Mouse (Mus musculus): ENCODE data around the gene Lef1.

The Lef1 gene

DNA sequence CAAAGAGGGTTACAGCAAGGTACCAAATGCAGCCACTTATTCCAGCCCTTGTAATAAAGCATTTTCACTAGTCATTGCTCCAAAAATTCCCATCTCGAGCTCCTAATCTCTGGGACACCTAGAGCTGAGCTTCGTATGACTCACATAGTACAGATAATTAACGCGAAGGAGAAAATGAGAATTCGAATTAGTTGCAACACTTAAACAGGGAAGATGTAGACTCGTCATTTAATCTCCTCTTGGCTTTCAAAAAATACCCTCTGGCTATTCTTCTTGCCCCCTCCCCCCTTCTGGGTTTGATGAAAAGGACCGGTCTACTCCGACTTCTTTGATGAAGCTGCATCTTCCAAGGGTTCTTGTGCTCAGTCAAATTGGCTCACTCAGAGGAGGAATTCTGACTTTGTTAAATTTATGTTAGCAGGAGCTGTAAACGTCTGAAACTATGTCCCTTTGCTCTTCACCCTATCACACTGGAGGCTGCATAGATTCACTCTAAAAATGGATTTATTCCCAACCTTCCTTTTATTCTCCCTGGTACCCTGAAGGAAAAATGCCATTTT lies 2.1 kb upstream of the Lef1 start:
- no peak for DNase-seq (ENCODE audit: low read depth)

DNA sequence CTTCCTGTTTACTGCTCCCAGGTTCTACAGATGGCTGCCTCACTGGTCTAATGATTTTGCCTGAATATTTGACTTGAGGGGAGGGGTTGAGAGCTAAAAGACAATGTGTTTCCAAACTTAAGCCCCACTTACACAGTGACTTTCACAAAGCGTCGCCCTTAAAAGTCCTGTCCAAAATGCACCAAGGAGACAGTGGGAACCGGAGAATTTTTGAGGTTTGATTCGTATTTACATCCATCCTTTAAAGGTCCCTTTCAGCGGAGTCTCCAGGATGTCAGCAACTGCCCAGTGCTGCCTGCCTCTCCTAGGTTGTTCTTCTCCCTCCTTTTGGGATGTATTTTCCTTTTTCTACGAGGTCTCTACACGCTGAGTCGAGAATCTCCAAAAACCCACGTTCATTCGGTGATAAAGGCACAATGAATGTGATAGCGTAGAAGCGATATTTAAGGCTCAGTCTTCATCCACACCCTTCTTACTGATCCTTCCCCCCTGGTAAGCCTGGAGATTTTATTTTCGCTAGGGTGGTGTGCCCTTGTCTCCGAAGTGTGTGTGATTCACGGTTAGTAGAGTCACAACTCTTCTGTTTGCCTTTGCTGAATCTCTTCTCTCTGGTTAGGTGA lies 1.1 kb upstream of the Lef1 start:
- DNase-seq (ENCODE audit: low read depth), result no peak

DNA sequence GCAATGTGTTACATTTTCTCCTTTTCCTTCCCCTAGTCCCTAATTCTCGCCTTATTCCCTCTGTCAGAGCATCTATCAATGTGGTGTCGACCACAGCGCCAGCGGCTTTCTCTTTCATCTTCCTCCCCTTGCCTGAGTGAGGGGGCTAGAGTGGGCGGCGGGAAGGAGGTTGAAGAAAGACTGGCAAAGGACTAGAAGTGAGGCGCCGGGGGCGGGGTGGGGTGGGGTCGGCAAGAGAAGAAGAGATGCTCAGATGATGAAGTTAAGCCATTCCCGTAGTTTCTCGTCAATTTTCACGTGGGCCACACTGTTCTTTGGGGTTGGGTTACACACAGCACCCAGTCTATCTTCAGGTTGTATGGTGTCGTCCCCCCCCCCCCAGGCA lies 593 bp upstream of the Lef1 start:
- no peak for DNase-seq (ENCODE audit: low read depth)

DNA sequence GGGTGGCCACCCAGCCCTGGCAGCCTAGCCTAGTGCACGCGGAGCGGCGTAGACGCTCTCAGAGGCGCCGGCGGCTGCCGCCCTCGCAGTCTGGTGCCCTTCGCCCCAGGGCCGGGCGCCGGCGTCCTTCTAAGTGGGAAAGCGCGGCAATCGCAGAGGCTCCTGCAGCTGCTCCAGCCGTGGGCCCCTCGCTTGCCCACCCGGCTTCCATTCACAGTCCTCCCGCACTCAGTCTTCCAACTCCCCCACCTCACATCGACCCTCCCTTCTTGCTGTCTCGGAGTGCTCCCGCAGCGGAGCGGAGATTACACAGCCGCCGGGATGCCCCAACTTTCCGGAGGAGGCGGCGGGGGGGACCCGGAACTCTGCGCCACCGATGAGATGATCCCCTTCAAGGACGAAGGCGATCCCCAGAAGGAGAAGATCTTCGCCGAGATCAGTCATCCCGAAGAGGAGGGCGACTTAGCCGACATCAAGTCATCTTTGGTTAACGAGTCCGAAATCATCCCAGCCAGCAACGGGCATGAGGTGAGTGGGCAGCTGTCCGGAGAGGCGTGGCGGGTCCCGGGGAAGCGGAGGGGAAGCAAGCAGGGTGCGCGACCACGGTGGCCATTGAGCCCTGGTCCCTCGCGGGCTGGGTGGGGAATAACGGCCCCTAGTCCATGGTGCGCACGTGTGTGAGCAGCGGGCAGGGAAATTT lies 1.0 kb downstream of the Lef1 start:
- DNase-seq (ENCODE audit: low read depth), result no peak

GRCm38 (mm10) chr3:131111851-131112572 lies 1.7 kb downstream of the Lef1 start:
- no peak for DNase-seq (ENCODE audit: low read depth)

GRCm38 (mm10) chr3:131112573-131112955 lies 2.3 kb downstream of the Lef1 start:
- DNase-seq (ENCODE audit: low read depth), result no peak

GRCm38 (mm10) chr3:131113029-131113428 lies 2.8 kb downstream of the Lef1 start:
- no peak for DNase-seq (ENCODE audit: low read depth)

- no peak for DNase-seq (ENCODE audit: low read depth)
Observed at GRCm38 (mm10) chr3:131116116-131116515, 5.8 kb downstream of the Lef1 start.

- DNase-seq (ENCODE audit: low read depth), result no peak
Observed at GRCm38 (mm10) chr3:131117352-131117751, 7.1 kb downstream of the Lef1 start.

- DNase-seq (ENCODE audit: low read depth), result no peak
Observed at GRCm38 (mm10) chr3:131117883-131118282, 7.6 kb downstream of the Lef1 start.

GRCm38 (mm10) chr3:131119435-131119834 lies 9.2 kb downstream of the Lef1 start:
- DNase-seq (ENCODE audit: low read depth), result no peak

DNA sequence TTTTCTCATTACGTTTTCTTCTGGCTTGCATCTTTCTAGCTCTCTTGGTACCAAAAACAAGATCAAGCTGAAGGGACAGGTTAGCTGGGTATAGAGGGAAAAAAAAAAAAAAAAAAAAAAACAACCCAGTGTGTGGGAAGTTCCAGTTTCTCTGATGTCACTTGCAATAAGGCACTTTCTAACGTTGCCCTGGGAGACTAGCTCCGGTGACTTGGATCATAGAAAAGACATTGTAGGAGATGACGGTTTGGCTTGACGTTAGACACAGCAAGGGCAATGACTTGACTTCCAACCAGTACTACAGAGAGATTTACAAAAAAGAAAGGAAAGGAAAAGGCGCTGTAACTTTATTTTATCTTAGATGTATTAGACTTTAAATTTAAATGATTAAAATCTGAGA lies 13.2 kb downstream of the Lef1 start:
- DNase-seq (ENCODE audit: low read depth), result no peak

GRCm38 (mm10) chr3:131125873-131126272 lies 15.6 kb downstream of the Lef1 start:
- no peak for DNase-seq (ENCODE audit: low read depth)

GRCm38 (mm10) chr3:131126438-131126837 lies 16.2 kb downstream of the Lef1 start:
- DNase-seq (ENCODE audit: low read depth), result no peak

- DNase-seq (ENCODE audit: low read depth), result no peak
Observed at GRCm38 (mm10) chr3:131134003-131134402, 23.7 kb downstream of the Lef1 start.

DNA sequence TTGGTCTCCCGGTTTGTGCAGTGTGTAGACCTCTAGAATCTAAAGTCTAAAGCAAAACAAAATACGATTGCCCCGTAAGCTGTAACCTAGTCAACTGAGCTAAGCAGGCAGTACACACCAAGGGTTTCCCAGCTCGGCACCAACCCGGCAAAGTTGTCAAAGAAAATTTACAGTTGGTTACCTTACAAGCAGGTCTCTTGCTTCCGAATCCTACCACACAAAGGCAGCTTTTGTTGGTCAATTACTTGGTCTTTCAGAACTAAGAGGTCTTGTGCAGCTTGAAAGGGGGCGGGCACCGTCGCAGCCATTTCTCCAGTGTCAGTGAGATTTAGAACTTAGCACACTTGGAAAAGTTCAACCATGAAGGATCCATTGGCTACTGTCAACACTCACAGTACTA lies 25.2 kb downstream of the Lef1 start:
- no peak for DNase-seq (ENCODE audit: low read depth)

- no peak for DNase-seq (ENCODE audit: low read depth)
Observed at GRCm38 (mm10) chr3:131136455-131136854, 26.2 kb downstream of the Lef1 start.

GRCm38 (mm10) chr3:131137119-131137781 lies 27.0 kb downstream of the Lef1 start:
- no peak for DNase-seq (ENCODE audit: low read depth)

- DNase-seq (ENCODE audit: low read depth), result no peak
Observed at GRCm38 (mm10) chr3:131138224-131138623, 28.0 kb downstream of the Lef1 start.

DNA sequence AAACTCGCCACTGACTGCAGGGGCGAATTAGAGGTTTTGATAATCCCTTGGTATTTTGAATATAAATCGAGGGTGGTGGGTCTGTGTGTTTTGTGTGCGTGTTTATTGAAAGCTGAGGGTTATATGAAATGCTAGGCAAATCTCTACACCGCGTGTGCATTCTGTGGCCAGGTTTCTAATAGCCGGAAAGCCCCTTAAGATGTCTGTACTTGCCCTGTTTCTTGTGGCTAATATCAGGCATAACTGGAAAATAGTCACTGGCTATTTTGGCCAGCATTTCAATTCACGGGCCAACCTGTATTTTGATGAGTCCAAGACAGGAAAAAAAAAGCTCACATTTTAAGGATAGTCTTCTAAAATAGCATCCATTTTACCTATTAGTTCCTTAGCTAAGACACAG lies 28.5 kb downstream of the Lef1 start:
- no peak for DNase-seq (ENCODE audit: low read depth)

GRCm38 (mm10) chr3:131139345-131140090 lies 29.2 kb downstream of the Lef1 start:
- DNase-seq (ENCODE audit: low read depth), result no peak

DNA sequence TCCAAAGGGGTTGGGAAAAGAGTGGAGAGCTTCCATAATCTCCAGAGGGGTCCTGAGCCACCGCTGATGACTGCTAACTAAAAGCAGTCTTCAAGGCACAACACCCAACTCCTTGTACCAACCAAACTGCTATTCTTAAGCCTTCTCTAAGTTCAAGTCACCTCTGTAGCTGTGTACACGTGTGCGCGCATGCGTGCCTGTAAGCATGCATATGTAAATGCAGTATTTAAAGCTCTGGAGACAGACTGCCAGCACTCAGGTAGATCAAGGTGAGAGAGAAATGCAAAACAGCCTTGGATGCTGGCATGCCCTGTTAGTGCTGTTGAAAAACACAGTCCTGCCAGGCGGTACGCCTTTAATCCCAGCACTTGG lies 29.8 kb downstream of the Lef1 start:
- DNase-seq (ENCODE audit: low read depth), result no peak

All from c-Kit-positive CD71-negative TER-119-negative erythroid progenitor cells, embryonic 14.5 days (primary cell).